Mouse (Mus musculus) heart, embryonic 11.5 days (tissue): ENCODE measurements at regions not wholly inside any gene's neighbourhood (a gene's known extent, or its start where the extent isn't known, plus 50 kb on each side); places are given as distances from the start of the nearest gene placed in this dataset.
A peak's percentile ranks its signal among the peaks of the same experiment; 100 is the strongest.

Source experiments
- ATAC-seq: fragments of 200-750 bp; cut with Nextera tagmentation; replicated peaks from 2 replicates; pipeline ENCODE4 v1.8.0; 2017; ENCODE audit warnings: moderate library complexity; ENCODE audit not compliant: insufficient number of reproducible peaks, low FRiP score, low TSS enrichment
- H3K27ac ChIP-seq: fragments of 300-500 bp; sonication (generic); 2 replicates; pipeline ENCODE4 v1.5.1; 2014; ENCODE audit warnings: mild to moderate bottlenecking, low read depth, low read length
- H3K27me3 ChIP-seq: fragments of 300-500 bp; sonication (generic); 2 replicates; pipeline ENCODE4 v1.6.1; 2014; ENCODE audit warnings: mild to moderate bottlenecking, low read length, mixed read lengths; ENCODE audit not compliant: control insufficient read depth, insufficient read depth
- H3K36me3 ChIP-seq: fragments of 300-500 bp; sonication (generic); 2 replicates; pipeline ENCODE4 v1.6.1; 2014; ENCODE audit warnings: mild to moderate bottlenecking, low read length, moderate library complexity, mixed read lengths; ENCODE audit not compliant: control insufficient read depth, insufficient read depth
- H3K4me1 ChIP-seq: fragments of 300-500 bp; sonication (generic); 2 replicates; pipeline ENCODE4 v1.6.1; 2014; ENCODE audit warnings: low read length; ENCODE audit not compliant: control insufficient read depth, insufficient read depth
- H3K4me2 ChIP-seq: fragments of 300-500 bp; sonication (generic); 2 replicates; pipeline ENCODE4 v1.6.1; 2014; ENCODE audit warnings: mild to moderate bottlenecking, moderate library complexity
- H3K4me3 ChIP-seq: fragments of 300-500 bp; sonication (generic); 2 replicates; pipeline ENCODE4 v1.5.1; 2014; ENCODE audit warnings: low read depth, low read length
- H3K9ac ChIP-seq: fragments of 300-500 bp; sonication (generic); 2 replicates; pipeline ENCODE4 v1.6.1; 2014; ENCODE audit warnings: mild to moderate bottlenecking, low read depth, low read length, moderate library complexity
- H3K9me3 ChIP-seq: fragments of 300-500 bp; sonication (generic); replicated peaks from 2 replicates; pipeline ENCODE4 v1.6.1; 2016; ENCODE audit warnings: low read length; ENCODE audit not compliant: control insufficient read depth
- WGBS: fragments of 180-500 bp; shearing (Covaris S2); extraction: QIAGEN DNeasy Blood & Tissue Kit; methylation state at CpG from one replicate; pipeline ENCODE4 v1.1.7; 2014; ENCODE audit not compliant: insufficient replicate concordance; 5-methylcytosine and 5-hydroxymethylcytosine counted together

DNA sequence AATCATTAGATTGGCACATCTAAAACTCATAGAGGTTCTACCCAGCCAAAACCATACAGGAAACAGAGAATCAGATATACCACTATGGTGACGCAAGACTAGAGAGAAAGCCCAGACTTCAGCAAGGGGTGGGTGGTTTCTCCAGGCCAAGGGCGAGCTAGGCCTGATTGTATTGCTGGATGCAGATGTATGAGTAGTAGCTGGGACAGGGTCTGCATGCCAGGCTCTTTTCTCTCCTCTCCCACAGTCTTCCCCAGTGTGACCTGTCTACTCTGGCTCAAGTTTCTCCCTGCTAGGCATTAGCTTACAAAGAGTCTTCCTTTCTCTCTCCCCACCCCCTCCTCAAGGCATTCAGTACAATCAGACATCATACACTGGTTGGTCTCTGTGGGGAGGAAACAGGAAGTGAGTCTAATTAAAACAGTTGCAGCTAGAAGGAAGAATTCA is 181.8 kb upstream of the Sesn3 start:
- Histone ChIP-seq H3K4me1 (peaks cover 15% of the 10 kb centered on the region; the same call in 1 of the 2 replicates), H3K36me3 (no peaks in the 10 kb centered on the region), H3K27ac (no peak overlapping the region), H3K27me3 (no peaks in the 10 kb centered on the region), H3K4me3 (no peak overlapping the region), H3K4me2 (no peak overlapping the region), H3K9ac (no peak overlapping the region), H3K9me3 (no peaks in the 10 kb centered on the region)
- ATAC-seq: 0 out of 2 replicates have a peak, but pooled peaks have one; percentile 22
- 66% methylated on average over 2 of the region's 2 CpGs for WGBS

DNA sequence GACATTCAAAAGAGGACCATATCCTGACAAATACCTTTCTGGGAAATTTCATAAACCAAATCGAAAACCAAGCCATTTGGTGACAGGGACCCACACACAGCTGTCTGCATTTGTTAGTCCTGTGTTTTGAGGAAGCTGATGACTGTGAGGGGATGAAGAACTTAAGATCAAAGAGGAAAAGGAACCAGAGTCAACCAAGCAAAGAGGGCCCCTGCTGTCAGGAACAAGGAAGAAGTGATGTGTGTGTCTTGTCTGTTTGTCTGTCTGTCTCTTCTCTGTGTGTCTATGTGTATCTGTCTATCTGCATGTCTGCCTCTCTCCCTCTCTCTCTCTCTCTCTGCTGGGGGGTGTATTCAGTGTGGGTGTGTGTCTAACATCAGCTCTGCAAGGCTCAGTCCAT is 171.3 kb upstream of the Sesn3 start:
- H3K9me3 ChIP-seq: no peaks in the 10 kb centered on the region
- H3K36me3 ChIP-seq: no peaks in the 10 kb centered on the region
- H3K4me3 ChIP-seq: no peak overlapping the region
- 68% methylated on average over 1 of the region's 1 CpGs for WGBS
- no peak overlapping the region for H3K27ac ChIP-seq
- no peak overlapping the region for H3K4me2 ChIP-seq
- H3K27me3 ChIP-seq: no peaks in the 10 kb centered on the region
- H3K9ac ChIP-seq: no peak overlapping the region
- ATAC-seq: no peak
- H3K4me1 ChIP-seq: 0 out of 2 replicates have a peak, but pooled peaks cover 5% of the 10 kb centered on the region

DNA sequence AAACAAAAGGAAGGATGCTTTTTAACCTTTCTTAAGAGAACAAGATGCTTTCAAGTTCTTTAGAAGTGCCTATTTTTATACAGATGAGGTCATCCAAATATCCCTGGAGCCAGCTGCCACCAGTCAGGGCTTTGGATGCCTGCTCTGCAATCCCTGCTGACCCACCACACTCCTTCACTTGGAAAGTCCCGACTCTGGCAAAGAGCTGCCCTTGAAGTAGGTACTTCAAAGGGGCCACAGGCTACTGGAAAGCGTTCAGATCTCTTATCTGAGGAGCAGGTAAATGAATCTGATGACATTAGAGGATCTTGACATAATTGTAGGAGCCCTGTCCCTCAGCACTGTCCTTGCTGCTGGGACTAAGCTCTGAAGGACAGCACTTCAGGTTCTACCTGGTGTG is 169.9 kb upstream of the Sesn3 start:
- no peak for ATAC-seq
- H3K36me3 ChIP-seq: no peaks in the 10 kb centered on the region
- 0 out of 2 replicates have a peak, but pooled peaks cover 5% of the 10 kb centered on the region for H3K4me1 ChIP-seq
- WGBS: 26% methylated on average over 2 of the region's 2 CpGs
- no peaks in the 10 kb centered on the region for H3K27me3 ChIP-seq
- no peak overlapping the region for H3K27ac ChIP-seq
- no peak overlapping the region for H3K9ac ChIP-seq
- no peaks in the 10 kb centered on the region for H3K9me3 ChIP-seq
- no peak overlapping the region for H3K4me3 ChIP-seq
- H3K4me2 ChIP-seq: no peak overlapping the region

DNA sequence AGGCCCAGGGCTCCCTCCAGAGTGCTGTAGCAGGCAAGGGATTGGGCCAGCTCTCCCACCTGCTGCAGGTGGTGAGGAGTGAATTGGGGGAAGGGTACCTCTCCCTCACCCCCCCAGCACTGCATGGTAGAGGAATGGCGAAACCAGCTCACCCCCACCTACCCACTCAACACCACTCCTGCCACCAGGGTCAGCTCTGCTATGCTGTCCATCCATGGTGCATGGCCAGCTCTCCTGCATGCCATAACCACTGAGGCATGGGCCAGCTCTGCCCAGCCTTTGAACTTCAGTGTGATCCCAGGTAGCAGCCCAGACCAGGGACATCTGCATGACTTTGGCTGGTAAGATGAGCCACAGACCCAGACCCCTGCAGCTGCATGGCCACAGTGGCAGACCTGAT is 168.5 kb upstream of the Sesn3 start:
- no peak for ATAC-seq
- Histone ChIP-seq H3K9me3 (no peaks in the 10 kb centered on the region), H3K27ac (no peak overlapping the region), H3K4me1 (0 out of 2 replicates have a peak, but pooled peaks cover 5% of the 10 kb centered on the region), H3K4me2 (no peak overlapping the region), H3K9ac (no peak overlapping the region), H3K36me3 (no peaks in the 10 kb centered on the region), H3K27me3 (no peaks in the 10 kb centered on the region), H3K4me3 (no peak overlapping the region)
- 93% methylated on average over 1 of the region's 1 CpGs for WGBS

DNA sequence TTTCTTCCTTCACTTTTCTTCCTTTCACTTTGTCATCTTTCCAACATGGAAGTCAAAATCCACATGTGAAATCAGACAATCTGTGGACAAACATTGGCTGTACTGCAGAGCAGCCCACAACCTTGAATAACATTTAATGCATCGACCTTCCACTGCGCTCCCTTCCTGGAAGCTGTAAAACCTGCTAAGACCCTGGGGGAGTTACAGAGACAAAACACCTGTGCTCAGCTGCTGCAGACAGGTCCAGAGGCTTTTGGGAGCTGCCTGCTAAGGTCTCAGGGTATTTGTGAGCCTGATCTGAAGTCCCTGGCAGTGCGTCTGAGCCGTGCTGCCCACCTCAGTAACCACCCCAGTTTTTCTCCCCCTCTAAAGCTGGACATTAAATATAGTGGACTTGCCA is 166.1 kb upstream of the Sesn3 start:
- Histone ChIP-seq H3K36me3 (no peaks in the 10 kb centered on the region), H3K9me3 (no peaks in the 10 kb centered on the region), H3K9ac (no peak overlapping the region), H3K4me1 (0 out of 2 replicates have a peak, but pooled peaks cover 3% of the 10 kb centered on the region), H3K27me3 (no peaks in the 10 kb centered on the region), H3K4me2 (no peak overlapping the region), H3K4me3 (no peak overlapping the region), H3K27ac (no peak overlapping the region)
- WGBS: 69% methylated on average over 4 of the region's 4 CpGs
- no peak for ATAC-seq

DNA sequence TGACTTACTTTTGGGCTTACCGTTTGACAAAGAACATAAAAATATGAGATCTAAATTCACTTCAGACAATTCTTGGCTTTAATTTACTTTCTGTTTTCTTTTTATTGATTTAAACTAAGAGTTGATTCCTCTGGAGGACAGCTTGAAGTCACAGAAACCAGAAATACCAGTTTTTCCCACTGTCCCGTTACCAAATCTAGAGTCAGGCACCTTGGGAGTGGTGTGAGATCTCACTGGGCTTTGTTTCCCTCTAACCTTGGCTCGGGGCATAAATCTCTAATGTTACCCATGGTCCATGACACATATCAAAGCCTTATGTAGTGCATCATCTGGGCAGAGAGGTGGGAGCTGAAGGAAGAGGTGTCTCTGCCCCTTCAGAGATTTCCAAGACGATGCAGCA is 165.4 kb upstream of the Sesn3 start:
- Histone ChIP-seq H3K27ac (no peak overlapping the region), H3K36me3 (no peaks in the 10 kb centered on the region), H3K4me3 (no peak overlapping the region), H3K9ac (no peak overlapping the region), H3K4me1 (0 out of 2 replicates have a peak, but pooled peaks cover 3% of the 10 kb centered on the region), H3K9me3 (no peaks in the 10 kb centered on the region), H3K4me2 (no peak overlapping the region), H3K27me3 (no peaks in the 10 kb centered on the region)
- no peak for ATAC-seq
- WGBS: 67% methylated on average over 4 of the region's 4 CpGs

DNA sequence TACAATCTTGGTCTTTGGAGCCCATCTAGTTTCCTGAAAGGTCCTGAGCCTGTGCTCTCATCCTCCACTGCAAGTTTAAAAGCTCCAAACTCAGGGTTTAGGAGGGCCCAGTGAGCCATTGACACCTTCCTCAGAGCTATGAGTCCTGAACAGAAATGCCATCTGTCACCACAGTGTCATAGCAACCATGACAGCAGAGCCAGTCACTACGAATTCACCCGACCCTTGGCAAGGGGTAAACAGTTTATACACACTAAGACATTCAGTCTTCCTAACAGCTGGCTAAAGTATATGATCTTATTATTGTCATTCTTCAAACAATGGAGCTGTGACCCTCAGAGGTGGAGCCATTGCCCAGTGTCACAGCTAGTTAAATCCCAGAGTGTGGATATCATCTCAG is 163.2 kb upstream of the Sesn3 start:
- no peak for ATAC-seq
- WGBS: 56% methylated on average over 2 of the region's 2 CpGs
- no peaks in the 10 kb centered on the region for H3K4me1 ChIP-seq
- H3K4me3 ChIP-seq: no peak overlapping the region
- no peaks in the 10 kb centered on the region for H3K36me3 ChIP-seq
- no peaks in the 10 kb centered on the region for H3K9me3 ChIP-seq
- no peaks in the 10 kb centered on the region for H3K27me3 ChIP-seq
- H3K4me2 ChIP-seq: no peak overlapping the region
- no peak overlapping the region for H3K27ac ChIP-seq
- no peak overlapping the region for H3K9ac ChIP-seq

DNA sequence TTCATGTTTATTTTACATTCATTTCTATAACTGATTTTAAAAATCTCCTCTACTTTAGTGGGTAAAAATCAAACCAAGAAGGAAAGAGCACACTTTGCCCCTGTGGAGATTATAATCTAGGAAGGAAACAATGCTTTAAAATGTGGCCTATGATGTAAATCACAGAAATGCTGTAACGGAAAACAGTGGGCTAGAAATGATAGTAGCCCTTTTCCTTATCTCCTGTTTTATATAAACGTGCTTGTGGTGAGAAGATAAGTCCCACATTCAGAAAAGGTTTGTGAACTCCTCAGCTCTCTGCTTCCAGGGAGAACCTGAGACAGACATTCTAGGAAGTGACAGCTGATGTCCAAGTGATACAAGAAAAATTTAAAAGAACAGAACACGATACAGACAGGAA is 159.3 kb upstream of the Sesn3 start:
- H3K27me3 ChIP-seq: no peaks in the 10 kb centered on the region
- H3K9me3 ChIP-seq: no peaks in the 10 kb centered on the region
- WGBS: 27% methylated on average over 3 of the region's 3 CpGs
- no peak overlapping the region for H3K4me3 ChIP-seq
- no peaks in the 10 kb centered on the region for H3K4me1 ChIP-seq
- no peak overlapping the region for H3K4me2 ChIP-seq
- no peak overlapping the region for H3K27ac ChIP-seq
- no peak for ATAC-seq
- H3K36me3 ChIP-seq: no peaks in the 10 kb centered on the region
- H3K9ac ChIP-seq: no peak overlapping the region

DNA sequence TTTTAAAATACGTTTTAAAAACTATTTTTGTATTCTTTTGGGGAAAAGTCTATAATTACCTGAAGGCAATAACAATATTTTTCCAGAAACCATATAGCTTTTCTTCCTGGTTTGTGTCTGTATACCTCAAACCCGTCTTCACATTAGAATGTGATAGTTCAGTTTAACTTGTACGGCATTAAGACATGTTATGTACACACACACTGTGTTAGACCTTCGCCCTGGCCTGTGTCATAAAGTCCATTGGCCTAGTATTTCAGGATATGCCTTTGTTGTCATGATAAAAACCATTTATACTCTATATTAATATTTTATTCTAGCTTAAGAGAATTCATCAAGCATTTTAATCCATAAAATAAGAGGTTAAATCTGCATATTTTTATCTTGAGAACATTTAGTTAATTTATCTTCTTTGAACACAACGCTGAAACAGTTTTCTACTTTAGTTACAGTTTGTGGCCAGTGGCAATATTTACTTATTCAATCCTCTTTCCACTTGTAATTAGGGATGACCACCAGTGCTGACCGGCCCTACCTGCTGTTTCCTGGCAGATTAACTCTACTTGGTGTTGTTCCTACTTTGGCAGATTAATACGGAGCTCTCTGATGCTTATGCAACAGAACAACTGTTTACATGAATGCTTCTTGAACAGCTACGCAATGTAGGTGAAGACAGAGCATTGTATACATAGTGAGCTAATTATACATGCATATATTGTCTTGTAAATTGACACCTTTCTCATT is 158.6 kb upstream of the Sesn3 start:
- Histone ChIP-seq H3K36me3 (no peaks in the 10 kb centered on the region), H3K27me3 (no peaks in the 10 kb centered on the region), H3K4me3 (no peak overlapping the region), H3K4me2 (no peak overlapping the region), H3K9me3 (no peaks in the 10 kb centered on the region), H3K27ac (no peak overlapping the region), H3K4me1 (no peaks in the 10 kb centered on the region), H3K9ac (no peak overlapping the region)
- 73% methylated on average over 8 of the region's 8 CpGs for WGBS
- no peak for ATAC-seq
